Mouse (Mus musculus) hindbrain, embryonic 13.5 days (tissue): ENCODE data around the gene Hoxd13. TPM values are rescaled to one million over a fixed set of nuclear protein-coding genes. Genes with fewer than 3 reads are reported as not detected.

Experiments used
- ATAC-seq: fragments of 200-750 bp; cut with Nextera tagmentation; 2 replicates; pipeline ENCODE4 v1.8.0; 2017; ENCODE audit warnings: moderate TSS enrichment; ENCODE audit not compliant: low FRiP score
- H3K27ac ChIP-seq: fragments of 300-500 bp; sonication (generic); 2 replicates; pipeline ENCODE4 v1.5.1; 2015; ENCODE audit warnings: inconsistent platforms, mild to moderate bottlenecking, moderate library complexity
- H3K27me3 ChIP-seq: fragments of 300-500 bp; sonication (generic); 2 replicates; pipeline ENCODE4 v1.6.1; 2015; ENCODE audit warnings: mild to moderate bottlenecking, inconsistent platforms
- H3K36me3 ChIP-seq: fragments of 300-500 bp; sonication (generic); 2 replicates; pipeline ENCODE4 v1.6.1; 2015; ENCODE audit warnings: mild to moderate bottlenecking, inconsistent platforms
- H3K4me1 ChIP-seq: fragments of 300-500 bp; sonication (generic); replicated peaks from 2 replicates; pipeline ENCODE4 v1.6.1; 2015; ENCODE audit warnings: inconsistent platforms
- H3K4me2 ChIP-seq: fragments of 300-500 bp; sonication (generic); 2 replicates; pipeline ENCODE4 v1.6.1; 2015; ENCODE audit warnings: inconsistent platforms, mild to moderate bottlenecking, moderate library complexity
- H3K4me3 ChIP-seq: fragments of 300-500 bp; sonication (generic); 2 replicates; pipeline ENCODE4 v1.5.1; 2015; ENCODE audit warnings: mild to moderate bottlenecking, inconsistent platforms
- H3K9ac ChIP-seq: fragments of 300-500 bp; sonication (generic); 2 replicates; pipeline ENCODE4 v1.6.1; 2015; ENCODE audit warnings: mild to moderate bottlenecking, inconsistent platforms
- H3K9me3 ChIP-seq: fragments of 300-500 bp; sonication (generic); 2 replicates; pipeline ENCODE4 v1.6.1; 2016; ENCODE audit warnings: inconsistent platforms
- WGBS: fragments of 180-500 bp; shearing (Covaris S2); methylation state at CpG from one replicate; pipeline ENCODE4 v1.1.7; 2015; 5-methylcytosine and 5-hydroxymethylcytosine counted together
- polyA plus RNA-seq: library from polyadenylated mRNA; unstranded; fragments of >200 nt; fragmentation: Nextera tagmentation; extraction: Ambion mirVana; gene quantifications from 2 replicates; pipeline ENCODE4 v1.2.1, GENCODE M21; 2015

Gene Hoxd13
- polyA plus RNA-seq, 1 experiment from 2014 or later: not detected

GRCm38 (mm10) chr2:74693432-74693827, 25.3 kb downstream of the Hoxd13 start:
- Histone ChIP-seq H3K4me1 (peaks cover 16% of the 10 kb centered on the region), H3K9ac (no peak overlapping the region), H3K36me3 (no peaks in the 10 kb centered on the region), H3K4me2 (no peak overlapping the region), H3K27me3 (peaks cover 95% of the 10 kb centered on the region), H3K27ac (no peak overlapping the region), H3K4me3 (no peak overlapping the region), H3K9me3 (no peaks in the 10 kb centered on the region)
- ATAC-seq: no peak
- WGBS: 13% methylated on average over 4 of the region's 4 CpGs

DNA sequence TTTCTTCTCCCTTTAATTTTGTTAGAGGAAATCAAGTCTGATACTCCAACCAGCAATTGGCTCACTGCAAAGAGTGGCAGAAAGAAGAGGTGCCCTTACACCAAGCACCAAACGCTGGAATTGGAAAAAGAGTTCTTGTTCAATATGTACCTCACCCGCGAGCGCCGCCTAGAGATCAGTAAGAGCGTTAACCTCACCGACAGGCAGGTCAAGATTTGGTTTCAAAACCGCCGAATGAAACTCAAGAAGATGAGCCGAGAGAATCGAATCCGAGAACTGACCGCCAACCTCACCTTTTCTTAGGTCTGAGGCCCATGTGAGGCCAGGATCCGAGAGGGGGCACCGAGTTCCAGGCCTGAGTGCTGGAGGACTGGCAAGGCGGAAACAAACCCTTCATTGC, 26.0 kb downstream of the Hoxd13 start:
- Histone ChIP-seq H3K9ac (no peak overlapping the region), H3K27ac (no peak overlapping the region), H3K27me3 (peaks cover 95% of the 10 kb centered on the region), H3K36me3 (no peaks in the 10 kb centered on the region), H3K4me3 (no peak overlapping the region), H3K4me2 (no peak overlapping the region), H3K9me3 (no peaks in the 10 kb centered on the region), H3K4me1 (peaks cover 19% of the 10 kb centered on the region)
- WGBS: 2% methylated on average over 16 of the region's 16 CpGs
- no peak for ATAC-seq

DNA sequence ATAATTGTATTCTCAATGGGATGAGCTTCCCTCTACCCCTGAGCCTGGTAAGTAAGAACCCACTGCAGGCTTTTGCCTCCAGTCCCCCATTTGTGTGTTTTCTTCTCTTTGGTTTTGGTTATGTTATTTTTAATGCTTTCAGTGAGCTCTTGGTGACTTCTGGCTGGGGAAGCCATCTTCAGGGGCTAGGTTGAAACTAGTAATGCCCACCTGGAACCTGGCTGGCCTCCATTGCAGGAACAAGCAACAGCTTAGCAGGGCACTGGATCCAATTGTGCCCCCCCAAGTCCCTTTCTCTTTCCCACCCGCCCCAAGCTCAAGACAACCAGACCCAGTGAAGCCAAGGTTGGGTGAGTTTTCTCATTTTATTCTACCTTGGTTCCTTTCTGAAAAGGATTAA, 27.3 kb downstream of the Hoxd13 start:
- H3K4me3 ChIP-seq: no peak overlapping the region
- H3K9me3 ChIP-seq: no peaks in the 10 kb centered on the region
- H3K27ac ChIP-seq: no peak overlapping the region
- H3K27me3 ChIP-seq: peaks cover 97% of the 10 kb centered on the region
- H3K4me1 ChIP-seq: peaks cover 19% of the 10 kb centered on the region
- WGBS: 3% methylated on average over 1 of the region's 1 CpGs
- no peak overlapping the region for H3K9ac ChIP-seq
- H3K36me3 ChIP-seq: no peaks in the 10 kb centered on the region
- ATAC-seq: no peak
- no peak overlapping the region for H3K4me2 ChIP-seq

DNA sequence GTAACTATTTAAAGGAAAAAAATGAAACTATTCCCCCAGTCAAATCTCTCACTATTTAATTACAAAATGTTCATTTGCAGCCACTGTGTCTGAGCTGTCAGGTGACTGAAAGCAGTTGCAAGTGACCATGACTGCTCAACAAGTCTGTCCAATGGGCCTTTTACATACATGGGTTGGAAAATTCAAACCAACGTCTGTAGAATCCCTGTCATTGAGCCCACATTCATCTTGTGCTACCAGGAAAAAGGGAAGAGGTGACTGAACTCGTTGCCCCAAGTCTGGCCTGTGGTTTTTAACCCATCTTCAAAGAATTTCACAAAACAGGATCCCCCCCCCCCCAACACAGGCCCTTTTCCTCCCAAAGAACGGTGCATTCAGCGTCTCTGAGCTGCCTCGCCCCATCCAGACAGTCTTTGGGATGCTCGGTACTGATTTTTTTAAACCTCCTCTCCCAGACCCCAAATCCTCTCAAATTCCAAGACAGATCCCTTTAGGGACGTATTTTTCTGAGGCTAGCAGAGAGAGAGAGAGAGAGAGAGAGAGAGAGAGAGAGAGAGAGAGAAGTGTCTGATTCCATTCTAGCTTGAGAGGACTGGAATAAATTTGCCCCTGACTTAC, 27.8 kb downstream of the Hoxd13 start:
- H3K9ac ChIP-seq: no peak overlapping the region
- no peak overlapping the region for H3K4me3 ChIP-seq
- ATAC-seq: no peak
- no peak overlapping the region for H3K27ac ChIP-seq
- no peaks in the 10 kb centered on the region for H3K36me3 ChIP-seq
- H3K9me3 ChIP-seq: no peaks in the 10 kb centered on the region
- peaks cover 19% of the 10 kb centered on the region for H3K4me1 ChIP-seq
- 2% methylated on average over 7 of the region's 7 CpGs for WGBS
- no peak overlapping the region for H3K4me2 ChIP-seq
- H3K27me3 ChIP-seq: peaks cover 100% of the 10 kb centered on the region

- Histone ChIP-seq H3K27me3 (peaks cover 100% of the 10 kb centered on the region), H3K4me3 (no peak overlapping the region), H3K9me3 (no peaks in the 10 kb centered on the region), H3K36me3 (no peaks in the 10 kb centered on the region), H3K4me1 (peaks cover 15% of the 10 kb centered on the region), H3K27ac (no peak overlapping the region), H3K9ac (no peak overlapping the region), H3K4me2 (no peak overlapping the region)
- no peak for ATAC-seq
- WGBS: 1% methylated on average over 34 of the region's 34 CpGs
Observed at GRCm38 (mm10) chr2:74696442-74697335, 28.6 kb downstream of the Hoxd13 start.

DNA sequence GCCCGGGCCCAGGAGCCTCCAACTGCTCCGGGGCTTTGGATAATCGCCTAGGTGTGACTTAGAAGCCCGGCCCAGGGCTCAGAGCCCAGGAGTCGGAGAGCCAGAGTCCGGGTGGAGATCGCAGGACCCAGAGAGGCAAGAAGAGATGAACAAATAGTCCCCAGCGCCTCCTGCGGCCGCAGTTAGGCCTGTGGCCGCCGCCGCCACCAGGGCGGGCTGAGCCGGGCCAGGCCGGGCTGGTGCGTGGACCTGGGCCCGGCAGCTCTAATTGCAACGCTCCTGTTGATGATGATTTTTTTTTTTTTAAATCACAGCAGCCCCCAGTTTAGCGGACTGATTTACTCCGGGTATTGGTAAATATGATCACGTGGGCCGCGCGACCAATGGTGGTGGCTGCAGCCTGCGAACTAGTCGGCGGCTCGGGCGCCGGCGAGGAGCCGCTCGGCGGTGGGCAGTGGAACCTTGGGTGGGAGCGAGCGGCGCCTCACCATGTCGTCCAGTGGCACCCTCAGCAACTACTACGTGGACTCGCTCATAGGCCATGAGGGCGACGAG, 29.5 kb downstream of the Hoxd13 start, which contains the start of gene Hoxd9:
Gene Hoxd9, plus strand, starts transcription at position 161 of the 555 bp plus-strand sequence.
- no peak within 1 kb of the TSS for H3K27ac ChIP-seq
- H3K9ac ChIP-seq: no peak within 1 kb of the TSS
- H3K27me3 ChIP-seq: peaks cover 98% of the 10 kb centered on the region
- ATAC-seq: peak; percentile 49
- peak within 1 kb of the TSS; percentile 46 for H3K4me2 ChIP-seq
- no peaks in the 10 kb centered on the region for H3K36me3 ChIP-seq
- peak within 1 kb of the TSS; percentile 28 for H3K4me3 ChIP-seq
- no peaks in the 10 kb centered on the region for H3K9me3 ChIP-seq
- peaks cover 13% of the 10 kb centered on the region for H3K4me1 ChIP-seq
- WGBS: under 1% methylated on average over 43 of the region's 43 CpGs

GRCm38 (mm10) chr2:74698201-74699052, 30.3 kb downstream of the Hoxd13 start:
- 0 out of 2 replicates have a peak, but pooled peaks have one; percentile 18 for ATAC-seq

DNA sequence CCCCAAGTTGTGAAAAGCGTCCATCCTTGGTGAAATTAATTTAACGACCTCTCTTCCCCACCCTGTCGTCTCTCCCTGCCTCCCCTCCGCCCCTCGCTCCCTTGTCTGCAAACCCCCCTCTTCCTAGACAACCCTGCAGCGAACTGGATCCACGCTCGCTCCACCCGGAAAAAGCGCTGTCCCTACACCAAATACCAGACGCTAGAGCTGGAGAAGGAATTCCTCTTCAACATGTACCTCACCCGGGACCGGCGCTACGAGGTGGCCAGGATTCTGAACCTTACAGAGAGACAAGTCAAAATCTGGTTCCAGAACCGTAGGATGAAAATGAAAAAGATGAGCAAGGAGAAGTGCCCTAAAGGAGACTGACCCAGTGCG, 30.9 kb downstream of the Hoxd13 start:
- Histone ChIP-seq H3K9me3 (no peaks in the 10 kb centered on the region), H3K27ac (no peak overlapping the region), H3K4me3 (no peak overlapping the region), H3K27me3 (peaks cover 98% of the 10 kb centered on the region), H3K36me3 (no peaks in the 10 kb centered on the region), H3K4me1 (peaks cover 13% of the 10 kb centered on the region), H3K4me2 (no peak overlapping the region), H3K9ac (no peak overlapping the region)
- 1% methylated on average over 17 of the region's 17 CpGs for WGBS
- no peak for ATAC-seq

More at GRCm38 (mm10) chr2:74698201-74699052, 30.3 kb downstream of the Hoxd13 start:
- H3K36me3 ChIP-seq: no peaks in the 10 kb centered on the region
- H3K27ac ChIP-seq: no peak overlapping the region
- H3K9ac ChIP-seq: no peak overlapping the region
- under 1% methylated on average over 62 of the region's 86 CpGs for WGBS
- H3K27me3 ChIP-seq: peaks cover 98% of the 10 kb centered on the region
- H3K4me1 ChIP-seq: peaks cover 13% of the 10 kb centered on the region
- no peaks in the 10 kb centered on the region for H3K9me3 ChIP-seq
- H3K4me3 ChIP-seq: peak overlapping the region; percentile 28
- H3K4me2 ChIP-seq: peak overlapping the region; percentile 46

- Histone ChIP-seq H3K36me3 (no peaks in the 10 kb centered on the region), H3K27me3 (peaks cover 98% of the 10 kb centered on the region), H3K9me3 (no peaks in the 10 kb centered on the region), H3K27ac (no peak overlapping the region), H3K4me1 (peaks cover 15% of the 10 kb centered on the region), H3K4me3 (no peak overlapping the region), H3K9ac (no peak overlapping the region), H3K4me2 (no peak overlapping the region)
- 2% methylated on average over 23 of the region's 23 CpGs for WGBS
- ATAC-seq: no peak
Observed at GRCm38 (mm10) chr2:74699664-74700545, 31.8 kb downstream of the Hoxd13 start.

- Histone ChIP-seq H3K36me3 (no peaks in the 10 kb centered on the region), H3K4me3 (no peak overlapping the region), H3K9me3 (no peaks in the 10 kb centered on the region), H3K27ac (no peak overlapping the region), H3K27me3 (peaks cover 98% of the 10 kb centered on the region), H3K9ac (no peak overlapping the region), H3K4me2 (no peak overlapping the region), H3K4me1 (peaks cover 23% of the 10 kb centered on the region)
- ATAC-seq: no peak
- 1% methylated on average over 22 of the region's 22 CpGs for WGBS
Observed at GRCm38 (mm10) chr2:74700546-74701112, 32.5 kb downstream of the Hoxd13 start.
